Mouse (Mus musculus) naive thymus-derived CD4-positive, alpha-beta T cell, adult 2 months (primary cell): ENCODE measurements around the gene Prkacb.

Experiments
- DNase-seq: peaks from one replicate; pipeline ENCODE4 v3.0.0-alpha.2; 2011; ENCODE audit warnings: low read depth

Prkacb gene

GRCm38 (mm10) chr3:146812901-146813393 is at the start of gene Prkacb:
Gene Prkacb, minus strand, starts transcription at chr3:146812990.
- peak; percentile 94 for DNase-seq

GRCm38 (mm10) chr3:146860308-146860707 is 47.5 kb upstream of the Prkacb start:
- DNase-seq: no peak

- no peak for DNase-seq
Observed at GRCm38 (mm10) chr3:146857373-146857772, 44.6 kb upstream of the Prkacb start.

- DNase-seq: no peak
Observed at GRCm38 (mm10) chr3:146854473-146855087, 41.8 kb upstream of the Prkacb start.

DNA sequence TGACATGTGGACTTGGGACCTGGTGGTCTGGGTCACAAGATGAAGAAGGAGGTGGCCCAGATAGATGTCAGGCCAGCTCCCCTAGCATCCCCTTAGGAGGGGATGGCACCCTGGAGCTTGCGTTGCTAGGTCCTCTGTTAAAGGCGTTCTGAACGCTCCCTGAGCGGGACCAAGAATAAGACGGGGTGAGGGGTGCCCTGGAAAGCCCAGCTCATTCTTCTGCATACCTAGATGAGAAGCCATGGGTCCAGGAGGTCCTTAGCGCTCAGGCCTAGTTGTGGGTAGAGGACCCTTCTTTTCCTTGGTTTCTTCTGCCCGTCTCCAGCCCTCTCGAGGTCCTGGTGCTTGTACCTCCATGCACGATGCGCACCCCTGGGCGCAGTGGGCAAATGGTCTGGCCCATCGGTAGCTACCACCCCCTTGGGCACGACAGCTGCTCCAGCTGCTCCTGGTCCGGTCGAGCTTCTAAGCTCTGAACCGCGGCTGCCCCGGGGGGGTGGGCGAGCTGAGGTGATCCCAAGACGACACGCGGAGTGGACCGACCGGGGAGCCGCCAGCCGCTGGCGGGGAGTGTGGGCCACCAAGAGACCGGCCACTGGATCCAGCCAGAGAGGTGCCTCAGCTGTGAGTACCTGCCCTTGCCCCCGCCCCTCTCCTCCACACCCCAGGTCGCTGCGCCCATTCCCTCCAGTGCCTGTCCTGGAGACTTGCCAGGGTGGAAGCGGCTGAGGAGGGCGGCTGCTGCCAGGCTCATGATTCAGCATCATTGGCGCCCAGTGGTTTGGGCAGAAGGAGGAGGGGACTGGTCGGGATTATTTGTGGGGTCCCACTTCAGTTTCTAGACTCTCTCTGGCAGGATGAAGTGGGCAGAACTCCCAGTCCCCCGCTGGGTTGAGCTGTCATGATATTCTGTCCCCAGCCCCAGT is 39.4 kb upstream of the Prkacb start, which contains the start of gene Ttll7:
Gene Ttll7 (plus strand): TSS at position 402 of the 926 bp plus-strand sequence.
- no peak for DNase-seq

DNA sequence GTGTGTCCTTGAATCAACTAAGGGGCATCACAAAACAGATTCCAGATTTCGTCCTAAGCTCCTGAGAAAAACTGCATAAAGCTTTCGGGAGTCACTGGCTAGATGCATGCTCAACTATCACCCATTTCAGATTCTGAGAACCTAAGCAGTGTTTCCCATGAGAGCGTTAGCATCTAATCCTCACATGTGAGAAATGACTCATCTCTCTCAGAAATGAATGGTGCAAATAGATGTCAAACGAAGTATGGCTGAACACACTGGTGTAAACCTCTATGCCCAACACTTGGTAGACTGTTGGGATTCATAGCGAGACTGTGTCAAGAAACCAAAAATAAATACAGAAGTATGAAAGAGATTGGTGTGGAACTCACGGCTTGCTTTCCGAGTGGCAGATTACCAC is 36.6 kb upstream of the Prkacb start:
- DNase-seq: no peak

- DNase-seq: no peak
Observed at GRCm38 (mm10) chr3:146848112-146848511, 35.3 kb upstream of the Prkacb start.

DNA sequence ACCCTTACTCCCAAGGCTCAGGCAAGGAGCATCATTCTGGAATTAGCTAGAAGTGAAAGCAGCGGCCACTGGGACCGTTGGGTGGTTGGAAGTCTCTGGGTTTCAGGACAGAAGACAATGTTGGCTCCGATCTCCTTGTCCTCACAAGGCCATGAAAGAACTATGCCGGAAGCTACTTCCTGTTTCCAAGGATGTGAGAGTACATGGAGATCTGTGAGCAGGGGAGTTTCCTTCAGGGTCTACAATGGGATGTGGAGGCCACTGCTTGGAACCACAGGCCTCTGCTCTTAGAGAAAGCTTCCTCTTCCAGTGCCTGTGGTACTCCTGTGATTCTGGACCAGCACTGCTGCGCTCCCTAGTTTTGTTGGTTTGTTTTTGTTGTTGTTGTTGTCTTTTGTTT is 33.4 kb upstream of the Prkacb start:
- DNase-seq: no peak

DNA sequence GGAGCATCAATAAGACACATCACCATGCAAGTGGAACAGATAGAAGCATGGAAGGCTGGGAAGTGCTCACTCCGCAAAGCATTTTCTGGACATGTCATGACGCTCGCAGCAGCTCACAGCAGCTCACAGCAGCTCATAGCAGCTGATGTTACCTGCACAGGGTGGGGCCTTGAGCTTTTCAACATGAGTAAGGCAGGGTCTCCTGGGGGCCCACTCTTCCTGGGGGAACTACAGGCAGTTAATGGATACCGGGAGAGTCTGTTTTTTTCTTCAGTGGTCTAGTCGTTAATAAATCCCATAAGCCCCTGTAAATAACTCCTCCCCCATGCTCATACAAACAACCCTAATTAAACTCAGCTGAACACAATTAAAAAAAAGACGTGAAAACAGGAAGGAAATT is 30.7 kb upstream of the Prkacb start:
- DNase-seq: no peak

DNA sequence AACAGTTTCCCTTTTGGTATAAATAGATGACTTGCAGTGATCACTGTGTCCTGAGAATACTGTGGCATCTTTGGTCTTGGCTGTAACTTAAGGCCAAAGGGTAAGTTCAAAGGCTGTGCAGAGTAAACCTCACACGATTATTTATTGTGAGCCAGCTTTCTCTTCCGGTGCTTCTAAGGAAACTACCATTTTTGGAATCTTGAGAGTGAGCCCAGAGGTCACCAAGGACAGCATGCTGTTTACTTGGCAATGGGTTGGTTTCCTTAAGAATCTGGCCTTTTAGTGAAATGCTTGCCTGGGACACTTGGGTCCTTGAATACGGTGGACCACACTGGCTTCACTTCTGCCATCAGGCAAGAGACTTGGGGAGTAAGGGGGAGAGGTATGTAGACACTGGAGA is 30.0 kb upstream of the Prkacb start:
- no peak for DNase-seq

GRCm38 (mm10) chr3:146820718-146821117 is 7.9 kb upstream of the Prkacb start:
- no peak for DNase-seq

DNA sequence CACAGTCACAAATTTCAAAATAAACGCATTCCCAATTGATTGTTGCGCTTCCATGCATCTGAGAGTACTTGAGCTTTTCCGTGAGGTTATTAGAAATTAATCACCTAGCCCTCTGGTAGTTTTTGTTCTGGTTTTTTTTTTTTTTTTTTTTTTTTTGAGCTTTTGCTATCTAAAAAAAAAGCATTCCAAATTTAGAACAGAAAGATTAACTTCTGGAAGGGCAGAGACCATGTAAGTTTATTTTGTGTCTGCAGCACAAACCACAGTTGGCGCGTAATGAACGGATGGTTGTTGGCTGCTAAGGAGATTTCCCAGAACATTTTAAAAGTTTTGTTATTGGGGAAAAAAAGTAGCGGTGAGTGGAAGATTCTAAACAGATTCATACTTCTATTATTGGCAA is 834 bp upstream of the Prkacb start:
- DNase-seq: no peak

DNA sequence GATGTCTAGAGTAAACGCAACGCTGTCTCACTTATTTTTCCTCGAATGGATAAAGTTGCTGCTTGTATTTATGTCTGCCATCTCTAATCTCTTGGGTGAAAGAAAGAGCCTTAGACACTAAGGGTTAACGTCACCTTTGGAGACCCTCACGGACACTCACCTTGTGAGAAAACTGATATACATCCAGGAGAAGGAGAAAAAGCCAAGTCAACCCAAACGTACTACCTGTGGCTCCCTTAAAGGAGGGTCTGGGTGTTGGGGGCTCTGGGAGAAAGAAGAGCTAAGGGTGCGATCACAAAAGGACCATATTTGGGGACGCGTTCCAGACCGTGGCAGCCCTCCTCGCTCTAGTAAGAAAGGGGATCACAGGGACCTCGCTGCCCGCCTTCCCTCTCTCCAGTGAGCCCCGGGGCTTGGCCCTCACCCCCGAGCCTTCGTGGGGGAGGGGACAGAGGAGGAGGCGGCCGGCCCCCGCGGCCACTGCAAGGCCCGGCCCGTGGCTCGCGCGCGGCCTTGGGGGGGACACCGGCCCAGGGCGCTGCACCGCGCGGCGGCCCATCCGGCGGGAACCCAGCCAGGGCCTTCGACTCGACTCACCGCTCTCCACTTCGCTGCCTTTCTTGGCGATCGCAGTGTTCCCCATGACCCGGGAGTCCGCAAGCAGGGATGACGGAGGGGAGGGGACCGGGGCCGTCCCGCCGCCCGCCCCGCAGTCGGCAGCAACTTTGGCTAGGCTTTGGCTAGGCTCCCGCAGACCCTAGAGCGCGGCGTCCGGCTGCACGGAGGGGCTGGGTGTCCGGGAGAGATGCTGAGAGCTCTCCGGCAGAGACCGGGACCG is 530 bp downstream of the Prkacb start:
- DNase-seq: no peak

- no peak for DNase-seq
Observed at GRCm38 (mm10) chr3:146793554-146794257, 19.1 kb downstream of the Prkacb start.

GRCm38 (mm10) chr3:146792144-146792748 is 20.5 kb downstream of the Prkacb start:
- DNase-seq: no peak

DNA sequence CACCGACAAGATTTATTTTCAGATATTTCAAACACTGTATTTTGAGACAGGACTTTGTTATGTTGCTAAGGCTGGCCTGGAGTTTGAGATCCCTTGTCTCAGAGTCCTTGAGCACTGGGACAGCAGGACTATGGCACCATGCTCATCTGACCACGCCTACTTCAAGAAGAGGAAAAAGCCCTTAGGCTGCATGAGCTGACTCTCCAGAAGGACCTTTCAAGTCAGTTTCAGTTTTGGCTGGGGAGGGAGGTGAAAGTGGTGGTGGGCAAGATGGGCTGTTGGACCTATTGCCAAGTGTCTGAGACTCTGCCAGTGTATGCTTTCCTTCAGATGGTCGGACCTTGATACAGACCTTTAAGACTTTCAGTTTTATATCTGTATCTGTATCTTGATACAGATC is 28.6 kb downstream of the Prkacb start:
- peak; percentile 19 for DNase-seq

- DNase-seq: peak; percentile 80
Observed at GRCm38 (mm10) chr3:146783645-146784225, 29.1 kb downstream of the Prkacb start.

DNA sequence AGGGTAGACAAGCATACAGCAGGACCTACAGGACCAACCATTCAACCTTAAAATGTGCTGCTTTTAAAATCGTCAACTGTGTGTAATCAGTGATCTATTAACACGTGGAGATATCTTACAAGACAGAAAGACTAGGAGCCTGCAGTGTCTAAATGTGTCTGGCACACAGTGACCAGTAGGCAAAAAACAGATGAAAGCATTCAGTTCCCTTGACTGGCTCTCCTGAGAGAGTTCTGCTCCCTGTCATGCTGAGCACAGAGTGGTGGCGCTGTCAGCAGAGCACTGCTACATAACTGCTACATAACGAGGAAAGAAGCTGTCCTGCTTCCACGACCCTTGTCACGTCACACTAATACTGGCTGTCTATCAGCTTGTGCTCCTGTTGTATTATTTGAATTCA is 30.2 kb downstream of the Prkacb start:
- DNase-seq: peak; percentile 15

DNA sequence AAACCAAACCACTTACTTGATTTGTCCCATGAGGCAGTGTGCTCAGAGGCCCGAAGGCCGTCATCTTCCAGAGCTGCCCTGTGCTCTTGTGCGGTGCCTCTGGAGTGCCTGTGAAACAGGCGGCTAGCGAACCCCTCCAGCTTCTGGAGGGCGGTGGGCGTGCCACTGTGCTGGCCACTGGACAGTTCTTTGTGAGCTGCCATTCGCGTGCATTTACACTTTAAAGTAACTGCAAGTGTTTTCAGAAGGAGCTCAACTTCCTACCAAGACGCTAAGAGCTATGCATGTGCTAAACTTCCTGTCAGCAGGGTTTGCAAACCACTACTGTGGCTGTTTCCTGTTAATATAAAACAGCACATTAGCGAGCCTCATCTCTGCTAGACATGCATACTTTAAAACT is 31.7 kb downstream of the Prkacb start:
- DNase-seq: peak; percentile 74

DNA sequence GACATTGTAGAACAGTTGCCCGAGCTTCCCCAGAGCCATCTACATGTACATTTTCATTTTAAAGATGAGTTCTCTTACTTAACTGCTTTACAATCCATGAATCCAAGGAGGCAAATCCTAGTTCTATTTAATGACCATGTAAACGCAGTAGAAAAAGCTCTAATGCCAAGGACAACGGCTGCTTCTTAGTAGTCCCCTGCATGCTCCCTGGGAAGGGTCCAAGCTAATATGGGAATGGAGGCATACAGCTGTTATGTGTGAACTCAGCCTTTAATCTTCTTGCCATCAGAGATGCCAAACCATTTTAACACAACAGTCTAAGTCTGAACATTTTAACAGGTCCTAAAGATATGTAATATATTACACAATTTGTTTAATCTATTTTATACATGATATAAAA is 32.5 kb downstream of the Prkacb start:
- DNase-seq: peak; percentile 24

GRCm38 (mm10) chr3:146778913-146779312 is 33.9 kb downstream of the Prkacb start:
- DNase-seq: peak; percentile 51
